Mouse (Mus musculus): ENCODE data around the gene Nxpe3. TPM values are rescaled to one million over a fixed set of nuclear protein-coding genes. Genes with fewer than 3 reads are reported as not detected.

Gene Nxpe3
- total and polyA plus RNA-seq, 2 experiments from 2014 or later = 0.84 to 1.8 TPM

- WGBS = 95% methylated on average over 7 of the region's 7 CpGs
- H3K27me3 ChIP-seq (ENCODE audit: insufficient read depth, low read length) = no peaks in the 10 kb centered on the region
These were observed 3.7 kb downstream of the Nxpe3 start for GRCm38 (mm10) chr16:55891346-55891745.

GRCm38 (mm10) chr16:55890346-55891136 lies 4.5 kb downstream of the Nxpe3 start:
- no peak overlapping the region for H3K27ac ChIP-seq

More at GRCm38 (mm10) chr16:55891346-55891745, 3.7 kb downstream of the Nxpe3 start:
- Histone ChIP-seq H3K9me3 (ENCODE audit: low read length) (no peaks in the 10 kb centered on the region), H3K4me3 (ENCODE audit: low read length) (no peak overlapping the region), H3K27ac (no peak overlapping the region), H3K9ac (replicated peaks; ENCODE audit: low read length) (no peak overlapping the region), H3K4me2 (ENCODE audit: low read depth, low read length) (no peak overlapping the region), H3K4me1 (ENCODE audit: insufficient read depth, low read length) (peaks cover 9% of the 10 kb centered on the region; the same call in 1 of the 2 replicates), H3K36me3 (ENCODE audit: insufficient read depth, low read length) (no peaks in the 10 kb centered on the region)
- no peak for ATAC-seq
- TF ChIP-seq CTCF (IDR thresholded peaks at IDR 0.05; ENCODE audit: low read depth) = no peak
- DNase-seq (ENCODE audit: low spot score) = no peak

DNA sequence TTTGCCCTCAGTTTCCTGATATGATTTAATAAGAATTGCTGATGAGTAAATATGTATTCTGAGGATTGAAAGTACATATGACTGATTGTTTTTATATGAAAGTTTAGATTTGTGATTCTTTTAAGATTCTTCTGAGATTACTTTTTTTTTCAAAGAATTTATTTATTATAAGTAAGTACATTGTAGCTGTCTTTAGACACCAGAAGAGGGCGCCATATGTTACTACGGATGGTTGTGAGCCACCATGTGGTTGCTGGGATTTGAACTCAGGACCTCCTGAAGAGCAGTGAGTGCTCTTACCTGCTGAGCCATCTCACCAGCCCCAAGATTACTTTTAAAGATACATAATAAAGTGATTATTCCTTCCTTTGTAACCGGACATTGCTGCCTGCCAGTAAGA lies 5.6 kb downstream of the Nxpe3 start:
- DNase-seq (ENCODE audit: low spot score) = no peak
- no peak for TF ChIP-seq CTCF (IDR thresholded peaks at IDR 0.05; ENCODE audit: low read depth)
- 89% methylated on average over 3 of the region's 3 CpGs for WGBS
- Histone ChIP-seq H3K36me3 (ENCODE audit: insufficient read depth, low read length) (no peaks in the 10 kb centered on the region), H3K27me3 (ENCODE audit: insufficient read depth, low read length) (no peaks in the 10 kb centered on the region), H3K27ac (no peak overlapping the region), H3K9me3 (ENCODE audit: low read length) (no peaks in the 10 kb centered on the region), H3K4me3 (ENCODE audit: low read length) (no peak overlapping the region), H3K9ac (replicated peaks; ENCODE audit: low read length) (no peak overlapping the region), H3K4me1 (ENCODE audit: insufficient read depth, low read length) (peaks cover 9% of the 10 kb centered on the region; the same call in 1 of the 2 replicates), H3K4me2 (ENCODE audit: low read depth, low read length) (no peak overlapping the region)
- no peak for ATAC-seq

More at GRCm38 (mm10) chr16:55890346-55891136, 4.5 kb downstream of the Nxpe3 start:
- no peak for DNase-seq (ENCODE audit: low spot score)
- no peaks in the 10 kb centered on the region for H3K9me3 ChIP-seq (ENCODE audit: low read length)
- no peaks in the 10 kb centered on the region for H3K36me3 ChIP-seq (ENCODE audit: insufficient read depth, low read length)
- TF ChIP-seq CTCF (IDR thresholded peaks at IDR 0.05; ENCODE audit: low read depth) = no peak
- H3K27me3 ChIP-seq (ENCODE audit: insufficient read depth, low read length) = no peaks in the 10 kb centered on the region
- H3K4me2 ChIP-seq (ENCODE audit: low read depth, low read length) = no peak overlapping the region
- ATAC-seq = no peak
- H3K4me3 ChIP-seq (ENCODE audit: low read length) = no peak overlapping the region
- 91% methylated on average over 19 of the region's 19 CpGs for WGBS
- H3K9ac ChIP-seq (replicated peaks; ENCODE audit: low read length) = no peak overlapping the region
- peaks cover 9% of the 10 kb centered on the region; the same call in 1 of the 2 replicates for H3K4me1 ChIP-seq (ENCODE audit: insufficient read depth, low read length)

- H3K4me1 ChIP-seq (ENCODE audit: insufficient read depth, low read length) = 0 out of 2 replicates have a peak, but pooled peaks cover under 1% of the 10 kb centered on the region
- no peaks in the 10 kb centered on the region for H3K27me3 ChIP-seq (ENCODE audit: insufficient read depth, low read length)
- no peak overlapping the region for H3K9ac ChIP-seq (replicated peaks; ENCODE audit: low read length)
- H3K27ac ChIP-seq = no peak overlapping the region
- H3K4me3 ChIP-seq (ENCODE audit: low read length) = no peak overlapping the region
- 84% methylated on average over 3 of the region's 3 CpGs for WGBS
- TF ChIP-seq CTCF (IDR thresholded peaks at IDR 0.05; ENCODE audit: low read depth) = no peak
- ATAC-seq (no peak; the same call in 1 of the 2 replicates), DNase-seq (ENCODE audit: low spot score) (no peak)
- no peak overlapping the region for H3K4me2 ChIP-seq (ENCODE audit: low read depth, low read length)
- H3K9me3 ChIP-seq (ENCODE audit: low read length) = no peaks in the 10 kb centered on the region
- H3K36me3 ChIP-seq (ENCODE audit: insufficient read depth, low read length) = no peaks in the 10 kb centered on the region
These were observed 6.5 kb downstream of the Nxpe3 start for GRCm38 (mm10) chr16:55888584-55888960.

DNA sequence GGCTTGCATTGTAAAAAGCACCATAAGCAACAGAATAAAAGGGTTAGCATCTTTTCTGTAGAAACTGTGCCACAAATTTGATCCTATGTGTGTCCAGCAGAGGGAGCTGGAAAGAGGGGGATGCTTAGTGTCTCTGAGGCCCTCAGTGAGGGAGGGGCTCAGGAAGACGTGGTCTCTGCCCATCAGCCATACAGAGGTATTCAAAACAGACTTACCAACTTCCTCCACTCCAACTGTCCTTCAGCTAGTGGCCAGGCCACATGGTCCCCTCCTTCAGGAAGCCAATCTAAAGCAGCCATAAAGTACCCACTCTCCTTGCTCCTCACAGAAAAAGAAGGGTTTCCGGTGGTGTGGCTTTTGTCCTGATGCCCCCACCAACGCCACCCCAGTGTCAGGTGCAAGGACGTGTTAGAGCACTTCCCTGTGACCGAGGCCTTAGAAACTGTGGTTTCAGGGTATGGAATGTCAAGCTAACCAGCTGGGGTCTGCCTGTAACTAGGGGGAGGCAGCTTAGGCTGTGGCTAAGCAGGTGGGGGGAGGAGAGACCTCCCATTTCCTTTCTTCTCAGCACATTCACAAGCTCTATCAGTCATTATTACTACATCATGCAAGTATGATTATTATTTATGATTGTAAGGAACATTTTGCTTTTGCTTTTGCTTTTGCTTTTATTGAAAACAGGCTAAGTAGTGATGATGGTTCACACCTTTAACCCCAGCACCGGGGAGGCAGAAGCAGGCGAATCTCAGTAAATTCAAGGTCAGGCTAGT lies 7.1 kb downstream of the Nxpe3 start:
- no peaks in the 10 kb centered on the region for H3K27me3 ChIP-seq (ENCODE audit: insufficient read depth, low read length)
- no peak overlapping the region for H3K4me2 ChIP-seq (ENCODE audit: low read depth, low read length)
- H3K4me1 ChIP-seq (ENCODE audit: insufficient read depth, low read length) = no peaks in the 10 kb centered on the region
- H3K9me3 ChIP-seq (ENCODE audit: low read length) = no peaks in the 10 kb centered on the region
- H3K27ac ChIP-seq = no peak overlapping the region
- no peak overlapping the region for H3K9ac ChIP-seq (replicated peaks; ENCODE audit: low read length)
- WGBS = 67% methylated on average over 7 of the region's 7 CpGs
- DNase-seq (ENCODE audit: low spot score) = peak; percentile 4
- no peak overlapping the region for H3K4me3 ChIP-seq (ENCODE audit: low read length)
- peak; percentile 63 for TF ChIP-seq CTCF (IDR thresholded peaks at IDR 0.05; ENCODE audit: low read depth)
- H3K36me3 ChIP-seq (ENCODE audit: insufficient read depth, low read length) = no peaks in the 10 kb centered on the region
- ATAC-seq = peak; percentile 55; the same call in 1 of the 2 replicates

- Histone ChIP-seq H3K27ac (no peak overlapping the region), H3K9ac (replicated peaks; ENCODE audit: low read length) (no peak overlapping the region), H3K9me3 (ENCODE audit: low read length) (no peaks in the 10 kb centered on the region), H3K4me3 (ENCODE audit: low read length) (no peak overlapping the region), H3K4me1 (ENCODE audit: insufficient read depth, low read length) (no peaks in the 10 kb centered on the region), H3K4me2 (ENCODE audit: low read depth, low read length) (no peak overlapping the region), H3K36me3 (ENCODE audit: insufficient read depth, low read length) (no peaks in the 10 kb centered on the region), H3K27me3 (ENCODE audit: insufficient read depth, low read length) (no peaks in the 10 kb centered on the region)
- 69% methylated on average over 11 of the region's 11 CpGs for WGBS
- no peak for DNase-seq (ENCODE audit: low spot score)
- no peak for ATAC-seq
- TF ChIP-seq CTCF (IDR thresholded peaks at IDR 0.05; ENCODE audit: low read depth) = no peak
These were observed 10.8 kb downstream of the Nxpe3 start for GRCm38 (mm10) chr16:55884246-55884645.
